Mouse (Mus musculus): ENCODE results near the gene Setdb1.

The Setdb1 gene

GRCm38 (mm10) chr3:95356701-95357449 lies at the start of gene Setdb1:
Gene Setdb1 (minus strand): TSS chr3:95357202.
- WGBS = under 1% methylated on average over 37 of the region's 57 CpGs

GRCm38 (mm10) chr3:95402741-95403140 lies 45.7 kb upstream of the Setdb1 start, which contains the start of gene 4930558C23Rik:
Gene 4930558C23Rik (minus strand): TSS chr3:95402841.
- WGBS = 94% methylated on average over 3 of the region's 3 CpGs

GRCm38 (mm10) chr3:95394385-95394784 lies 37.4 kb upstream of the Setdb1 start:
- WGBS = 70% methylated on average over 4 of the region's 4 CpGs

- WGBS = 85% methylated on average over 5 of the region's 5 CpGs
Observed at GRCm38 (mm10) chr3:95385401-95386075, 28.5 kb upstream of the Setdb1 start.

GRCm38 (mm10) chr3:95373208-95373607 lies 16.2 kb upstream of the Setdb1 start:
- 91% methylated on average over 10 of the region's 10 CpGs for WGBS

GRCm38 (mm10) chr3:95360276-95360675 lies 3.3 kb upstream of the Setdb1 start:
- 85% methylated on average over 3 of the region's 3 CpGs for WGBS

- WGBS = 81% methylated on average over 2 of the region's 2 CpGs
Observed at GRCm38 (mm10) chr3:95357746-95358145, 744 bp upstream of the Setdb1 start.

GRCm38 (mm10) chr3:95355911-95356544 lies 974 bp downstream of the Setdb1 start:
- WGBS = 16% methylated on average over 11 of the region's 19 CpGs

- WGBS = 95% methylated on average over 5 of the region's 5 CpGs
Observed at GRCm38 (mm10) chr3:95348343-95348742, 8.7 kb downstream of the Setdb1 start.

GRCm38 (mm10) chr3:95346454-95346853 lies 10.5 kb downstream of the Setdb1 start:
- 84% methylated on average over 7 of the region's 7 CpGs for WGBS

GRCm38 (mm10) chr3:95343356-95344000 lies 13.5 kb downstream of the Setdb1 start:
- WGBS = 85% methylated on average over 9 of the region's 9 CpGs

- 96% methylated on average over 4 of the region's 4 CpGs for WGBS
Observed at GRCm38 (mm10) chr3:95338251-95338650, 18.8 kb downstream of the Setdb1 start.

- WGBS = 98% methylated on average over 4 of the region's 4 CpGs
Observed at GRCm38 (mm10) chr3:95337345-95337744, 19.7 kb downstream of the Setdb1 start.

- 89% methylated on average over 1 of the region's 1 CpGs for WGBS
Observed at GRCm38 (mm10) chr3:95331528-95331927, 25.5 kb downstream of the Setdb1 start.

- WGBS = 86% methylated on average over 1 of the region's 1 CpGs
Observed at GRCm38 (mm10) chr3:95328803-95329404, 28.1 kb downstream of the Setdb1 start.

GRCm38 (mm10) chr3:95324454-95325144 lies 32.4 kb downstream of the Setdb1 start:
- WGBS = 88% methylated on average over 6 of the region's 6 CpGs

- WGBS = 89% methylated on average over 3 of the region's 3 CpGs
Observed at GRCm38 (mm10) chr3:95323429-95323828, 33.6 kb downstream of the Setdb1 start.

GRCm38 (mm10) chr3:95319701-95320625 lies 37.0 kb downstream of the Setdb1 start:
- WGBS = 68% methylated on average over 12 of the region's 12 CpGs

GRCm38 (mm10) chr3:95319110-95319509 lies 37.9 kb downstream of the Setdb1 start:
- 56% methylated on average over 2 of the region's 2 CpGs for WGBS

- 60% methylated on average over 6 of the region's 6 CpGs for WGBS
Observed at GRCm38 (mm10) chr3:95318548-95318947, 38.5 kb downstream of the Setdb1 start.

Data from cerebral cortex, adult 2 months (tissue).